Mouse (Mus musculus) urinary bladder, postnatal 14 days (tissue): Measurements from ENCODE around the gene Podnl1.

Experiments
- DNase-seq: peaks from one replicate; pipeline ENCODE4 v3.0.0; 2021; ENCODE audit warnings: low spot score

Gene Podnl1

GRCm38 (mm10) chr8:84127202-84127901, 1.6 kb downstream of the Podnl1 start:
- no peak for DNase-seq

GRCm38 (mm10) chr8:84128277-84128676, 2.5 kb downstream of the Podnl1 start:
- DNase-seq, result no peak

- no peak for DNase-seq
Observed at GRCm38 (mm10) chr8:84130806-84131205, 5.0 kb downstream of the Podnl1 start.

GRCm38 (mm10) chr8:84132225-84132624, 6.4 kb downstream of the Podnl1 start:
- no peak for DNase-seq

- no peak for DNase-seq
Observed at GRCm38 (mm10) chr8:84137848-84138247, 12.1 kb downstream of the Podnl1 start.

GRCm38 (mm10) chr8:84140838-84141237, 15.0 kb downstream of the Podnl1 start:
- no peak for DNase-seq

GRCm38 (mm10) chr8:84144636-84145245, 19.0 kb downstream of the Podnl1 start:
- DNase-seq, result peak; percentile 22

- DNase-seq, result peak; percentile 73
Observed at GRCm38 (mm10) chr8:84147324-84147766, 21.6 kb downstream of the Podnl1 start.

GRCm38 (mm10) chr8:84147769-84148530, 22.2 kb downstream of the Podnl1 start, which contains the start of the genes Cc2d1a and 4930432K21Rik:
Gene Cc2d1a (minus strand): TSS chr8:84147936.
Gene 4930432K21Rik (plus strand): TSS chr8:84148025.
- DNase-seq, result peak; percentile 95

- no peak for DNase-seq
Observed at GRCm38 (mm10) chr8:84148531-84148850, 22.7 kb downstream of the Podnl1 start.

- DNase-seq, result no peak
Observed at GRCm38 (mm10) chr8:84149181-84149580, 23.4 kb downstream of the Podnl1 start.

- no peak for DNase-seq
Observed at GRCm38 (mm10) chr8:84157620-84158019, 31.8 kb downstream of the Podnl1 start.

GRCm38 (mm10) chr8:84167696-84168095, 41.9 kb downstream of the Podnl1 start:
- DNase-seq, result no peak

GRCm38 (mm10) chr8:84170096-84170495, 44.3 kb downstream of the Podnl1 start:
- DNase-seq, result no peak

GRCm38 (mm10) chr8:84173861-84174260, 48.1 kb downstream of the Podnl1 start:
- DNase-seq, result peak; percentile 19

GRCm38 (mm10) chr8:84176560-84176959, 50.8 kb downstream of the Podnl1 start:
- no peak for DNase-seq

- no peak for DNase-seq
Observed at GRCm38 (mm10) chr8:84177405-84177804, 51.6 kb downstream of the Podnl1 start.

- no peak for DNase-seq
Observed at GRCm38 (mm10) chr8:84178592-84178991, 52.8 kb downstream of the Podnl1 start.

- no peak for DNase-seq
Observed at GRCm38 (mm10) chr8:84179946-84180345, 54.2 kb downstream of the Podnl1 start.

- no peak for DNase-seq
Observed at GRCm38 (mm10) chr8:84180530-84181190, 54.9 kb downstream of the Podnl1 start.
